Mouse (Mus musculus) neural tube, embryonic 15.5 days (tissue): Measurements from ENCODE around the gene Gm42957. TPM values are rescaled to one million over a fixed set of nuclear protein-coding genes. Genes with fewer than 3 reads are reported as not detected.
"Not testable (repeated sequence)": the region's sequence is repeated elsewhere in the genome, so short reads cannot be mapped to it uniquely, and the experiment has no call there.

ENCODE experiments used
- ATAC-seq: fragments of 200-750 bp; cut with Nextera tagmentation; 2 replicates; pipeline ENCODE4 v1.8.0; 2017; ENCODE audit warnings: mild to moderate bottlenecking, moderate TSS enrichment, moderate library complexity; ENCODE audit not compliant: low FRiP score
- H3K27ac ChIP-seq: fragments of 300-500 bp; sonication (generic); replicated peaks from 2 replicates; pipeline ENCODE4 v1.5.1; 2015; ENCODE audit warnings: mild to moderate bottlenecking, inconsistent platforms
- H3K27me3 ChIP-seq: fragments of 300-500 bp; sonication (generic); replicated peaks from 2 replicates; pipeline ENCODE4 v1.6.1; 2015; ENCODE audit warnings: inconsistent platforms
- H3K36me3 ChIP-seq: fragments of 300-500 bp; sonication (generic); 2 replicates; pipeline ENCODE4 v1.6.1; 2015; ENCODE audit warnings: inconsistent platforms
- H3K4me1 ChIP-seq: fragments of 300-500 bp; sonication (generic); 2 replicates; pipeline ENCODE4 v1.6.1; 2015; ENCODE audit warnings: inconsistent platforms
- H3K4me2 ChIP-seq: fragments of 300-500 bp; sonication (generic); 2 replicates; pipeline ENCODE4 v1.6.1; 2015; ENCODE audit warnings: inconsistent platforms, mild to moderate bottlenecking, moderate library complexity
- H3K4me3 ChIP-seq: fragments of 300-500 bp; sonication (generic); replicated peaks from 2 replicates; pipeline ENCODE4 v1.5.1; 2015; ENCODE audit warnings: mild to moderate bottlenecking, inconsistent platforms
- H3K9ac ChIP-seq: fragments of 300-500 bp; sonication (generic); replicated peaks from 2 replicates; pipeline ENCODE4 v1.6.1; 2015; ENCODE audit warnings: mild to moderate bottlenecking, inconsistent platforms
- H3K9me3 ChIP-seq: fragments of 300-500 bp; sonication (generic); replicated peaks from 2 replicates; pipeline ENCODE4 v1.6.1; 2016; ENCODE audit warnings: inconsistent platforms
- WGBS: fragments of 180-500 bp; shearing (Covaris S2); methylation state at CpG from one replicate; pipeline ENCODE4 v1.1.7; 2015; ENCODE audit warnings: mixed read lengths; 5-methylcytosine and 5-hydroxymethylcytosine counted together
- polyA plus RNA-seq: library from polyadenylated mRNA; unstranded; fragments of >200 nt; fragmentation: Nextera tagmentation; extraction: Ambion mirVana; gene quantifications from 2 replicates; pipeline ENCODE4 v1.2.1, GENCODE M21; 2015

Gene Gm42957
- polyA plus RNA-seq, 1 experiment from 2014 or later, result 0.20 TPM

DNA sequence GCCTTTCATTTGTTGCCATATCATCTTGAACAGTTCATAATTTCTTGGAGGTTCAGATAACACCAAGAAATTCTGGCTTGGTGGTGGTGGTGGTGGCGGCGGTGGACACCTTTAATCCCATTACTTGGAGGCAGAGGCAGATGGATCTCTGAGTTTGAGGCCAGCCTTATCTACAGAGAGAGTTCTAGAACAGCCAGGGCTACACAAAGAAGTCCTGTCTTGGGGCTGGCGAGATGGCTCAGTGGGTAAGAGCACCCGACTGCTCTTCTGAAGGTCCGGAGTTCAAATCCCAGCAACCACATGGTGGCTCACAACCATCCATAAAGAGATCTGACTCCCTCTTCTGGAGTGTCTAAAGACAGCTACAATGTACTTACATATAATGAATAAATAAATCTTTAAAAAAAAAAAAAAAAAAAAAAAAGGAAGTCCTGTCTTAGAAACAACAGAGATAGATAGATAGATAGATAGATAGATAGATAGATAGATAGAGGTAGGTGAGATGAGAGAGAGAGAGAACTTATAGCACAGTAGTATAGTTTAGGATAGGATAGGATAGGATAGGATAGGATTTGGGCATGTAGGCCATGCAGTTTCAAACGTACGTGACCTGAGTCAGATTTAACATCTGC is 30.6 kb downstream of the Gm42957 start:
- H3K4me1 ChIP-seq, result peaks cover 20% of the 10 kb centered on the region
- ATAC-seq, H3K27me3 ChIP-seq, H3K9ac ChIP-seq, H3K4me2 ChIP-seq, H3K4me3 ChIP-seq, H3K27ac ChIP-seq, H3K9me3 ChIP-seq, H3K36me3 ChIP-seq: not testable (repeated sequence)
- WGBS, result 90% methylated on average over 7 of the region's 7 CpGs

DNA sequence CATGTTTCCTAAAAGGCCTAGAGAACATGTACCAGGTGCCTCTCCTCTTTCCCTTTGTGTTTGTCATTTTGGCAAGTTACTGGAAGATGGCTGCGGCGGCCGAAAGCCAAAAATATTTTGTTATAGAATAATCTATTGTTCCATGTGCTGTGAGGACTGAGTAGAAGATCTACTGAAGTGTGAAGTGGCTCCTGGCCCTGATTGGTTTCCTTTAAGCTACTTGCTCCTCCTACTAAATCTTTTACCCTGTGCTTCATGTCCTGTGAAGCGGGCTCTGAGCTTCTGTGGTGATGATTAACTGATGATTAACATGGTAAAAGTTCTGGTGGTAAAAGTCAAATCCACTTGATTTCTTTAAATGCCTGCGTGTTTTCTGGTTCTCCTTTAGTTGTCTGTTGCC is 31.6 kb downstream of the Gm42957 start:
- no peaks in the 10 kb centered on the region for H3K9me3 ChIP-seq
- no peak for ATAC-seq
- WGBS, result 92% methylated on average over 5 of the region's 5 CpGs
- H3K4me3 ChIP-seq, result no peak overlapping the region
- no peak overlapping the region for H3K27ac ChIP-seq
- H3K9ac ChIP-seq, result no peak overlapping the region
- H3K27me3 ChIP-seq, result peaks cover 9% of the 10 kb centered on the region; the same call in 1 of the 2 replicates
- H3K4me1 ChIP-seq, result peaks cover 20% of the 10 kb centered on the region
- no peaks in the 10 kb centered on the region for H3K36me3 ChIP-seq
- no peak overlapping the region for H3K4me2 ChIP-seq

DNA sequence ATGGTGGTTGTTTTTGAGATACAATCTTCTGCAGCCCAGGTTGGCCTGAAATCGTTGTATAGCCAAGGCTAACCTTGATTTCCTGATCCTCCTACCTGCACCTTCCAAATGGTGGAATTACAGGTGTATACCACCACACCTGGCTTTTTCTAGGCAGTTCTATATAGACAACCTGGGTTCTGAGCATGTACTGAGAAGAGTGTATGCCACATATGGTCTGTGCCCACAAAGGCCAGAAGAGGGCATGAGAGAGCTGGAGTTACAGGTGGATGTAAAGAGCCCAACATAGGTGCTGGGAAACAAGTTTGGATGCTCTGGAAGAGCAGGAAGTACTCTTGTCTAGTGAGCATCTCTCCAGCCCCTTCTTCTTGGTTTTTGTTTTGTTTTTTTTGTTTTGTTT is 32.0 kb downstream of the Gm42957 start:
- Histone ChIP-seq H3K27me3 (peaks cover 9% of the 10 kb centered on the region; the same call in 1 of the 2 replicates), H3K4me2 (no peak overlapping the region), H3K9ac (no peak overlapping the region), H3K36me3 (no peaks in the 10 kb centered on the region), H3K27ac (no peak overlapping the region), H3K4me1 (peaks cover 20% of the 10 kb centered on the region), H3K4me3 (no peak overlapping the region), H3K9me3 (no peaks in the 10 kb centered on the region)
- 33% methylated on average over 1 of the region's 1 CpGs for WGBS
- ATAC-seq, result no peak

DNA sequence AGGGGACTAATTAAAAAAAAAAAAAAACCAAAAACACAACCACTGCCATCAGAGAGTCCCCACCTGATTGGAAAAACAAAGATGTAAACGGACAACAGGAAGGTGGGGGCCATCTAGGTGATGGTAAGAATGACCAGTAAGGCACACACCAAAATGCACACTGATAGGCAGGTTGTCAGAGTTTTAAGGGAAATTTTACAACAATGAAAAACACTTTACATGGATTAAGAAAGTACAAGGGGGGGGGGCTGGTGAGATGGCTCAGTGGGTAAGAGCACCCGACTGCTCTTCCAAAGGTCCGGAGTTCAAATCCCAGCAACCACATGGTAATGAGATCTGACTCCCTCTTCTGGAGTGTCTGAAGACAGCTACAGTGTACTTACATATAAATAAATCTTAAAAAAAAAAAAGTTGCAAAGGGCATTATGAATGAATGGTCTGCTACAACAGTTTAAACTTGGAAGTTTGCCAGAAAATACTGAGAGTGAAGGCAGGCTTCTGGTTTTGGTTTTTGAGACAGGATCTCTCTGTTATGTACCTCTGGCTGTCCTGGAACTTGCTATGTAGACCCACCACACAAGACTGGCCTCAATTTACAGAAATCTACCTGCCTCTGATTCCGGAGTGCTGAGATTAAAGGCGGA is 33.3 kb downstream of the Gm42957 start:
- no peak overlapping the region for H3K9ac ChIP-seq
- H3K4me2 ChIP-seq, result no peak overlapping the region
- H3K27ac ChIP-seq, result no peak overlapping the region
- WGBS, result 94% methylated on average over 5 of the region's 5 CpGs
- peaks cover 9% of the 10 kb centered on the region; the same call in 1 of the 2 replicates for H3K27me3 ChIP-seq
- peaks cover 11% of the 10 kb centered on the region for H3K4me1 ChIP-seq
- no peak for ATAC-seq
- no peaks in the 10 kb centered on the region for H3K36me3 ChIP-seq
- H3K4me3 ChIP-seq, result no peak overlapping the region
- H3K9me3 ChIP-seq, result no peaks in the 10 kb centered on the region

DNA sequence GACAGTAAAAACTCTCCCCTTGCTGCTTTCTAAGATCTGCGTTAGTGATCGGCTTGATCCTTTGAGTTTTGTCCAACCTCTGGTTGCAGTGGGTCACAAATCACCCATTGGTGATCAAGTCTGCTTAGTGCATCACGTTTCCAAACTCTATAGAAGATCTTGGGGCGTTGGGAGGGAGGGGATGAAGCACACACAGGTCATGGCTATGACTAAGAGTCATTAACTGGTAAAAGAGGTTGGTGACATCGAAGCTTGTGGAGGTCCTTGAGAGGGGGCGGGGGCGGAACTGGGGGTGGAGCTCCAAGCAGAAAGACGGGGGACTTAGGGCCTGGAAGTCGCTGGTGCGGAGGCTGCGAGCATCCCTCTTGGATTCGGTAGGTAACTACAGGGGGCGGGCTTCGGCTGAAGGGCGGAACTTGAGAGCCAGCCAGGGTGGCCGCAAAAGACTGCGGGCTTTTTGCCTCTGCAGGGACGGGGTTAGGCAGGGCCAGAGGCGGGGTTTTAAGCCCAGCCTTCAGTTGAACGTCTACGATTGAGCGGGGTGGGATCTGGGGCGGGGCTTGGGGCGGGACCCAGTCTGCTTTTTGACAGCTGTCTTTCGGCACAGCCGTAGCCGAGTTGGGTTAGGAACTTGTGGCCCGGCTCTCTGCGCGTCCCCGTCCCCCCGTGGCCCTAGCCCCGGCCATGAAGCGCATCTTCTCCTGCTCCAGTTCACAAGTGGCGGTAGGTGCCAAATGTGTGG is 34.6 kb downstream of the Gm42957 start, which contains the start of gene Ankrd35:
TSS of gene Ankrd35 (plus strand) at position 405 of the 742 bp plus-strand sequence.
- peak within 1 kb of the TSS; percentile 45 for H3K4me3 ChIP-seq
- no peak within 1 kb of the TSS for H3K27ac ChIP-seq
- H3K27me3 ChIP-seq, result peaks cover 9% of the 10 kb centered on the region; the same call in 1 of the 2 replicates
- H3K9ac ChIP-seq, result peak within 1 kb of the TSS; percentile 36
- no peaks in the 10 kb centered on the region for H3K9me3 ChIP-seq
- 5% methylated on average over 35 of the region's 35 CpGs for WGBS
- H3K36me3 ChIP-seq, result no peaks in the 10 kb centered on the region
- peak within 1 kb of the TSS; percentile 84 for H3K4me2 ChIP-seq
- peak; percentile 91 for ATAC-seq
- peaks cover 6% of the 10 kb centered on the region for H3K4me1 ChIP-seq

DNA sequence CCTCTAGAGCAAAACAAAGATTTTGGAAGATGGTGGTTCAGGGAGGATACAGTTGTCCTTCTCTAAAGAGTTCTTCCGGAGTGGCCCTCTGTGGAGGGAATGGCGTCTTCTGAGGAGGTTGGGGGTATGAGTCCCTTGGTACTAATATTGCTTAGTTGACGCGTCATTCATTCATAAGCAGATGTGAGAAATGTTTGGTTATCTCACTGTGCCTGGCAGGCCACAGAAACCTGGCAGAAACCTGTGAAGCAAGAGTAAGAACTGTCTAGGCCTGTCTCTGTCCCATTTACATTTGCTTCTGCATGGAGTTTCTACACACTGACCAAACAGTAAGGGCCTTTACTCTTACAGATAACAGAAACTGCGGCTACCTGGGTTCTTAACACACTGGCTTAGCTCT is 36.2 kb downstream of the Gm42957 start:
- no peak for ATAC-seq
- Histone ChIP-seq H3K27me3 (peaks cover 9% of the 10 kb centered on the region; the same call in 1 of the 2 replicates), H3K4me3 (no peak overlapping the region), H3K4me1 (peaks cover 6% of the 10 kb centered on the region), H3K9me3 (no peaks in the 10 kb centered on the region), H3K27ac (no peak overlapping the region), H3K4me2 (no peak overlapping the region), H3K36me3 (no peaks in the 10 kb centered on the region), H3K9ac (no peak overlapping the region)
- 91% methylated on average over 5 of the region's 5 CpGs for WGBS

DNA sequence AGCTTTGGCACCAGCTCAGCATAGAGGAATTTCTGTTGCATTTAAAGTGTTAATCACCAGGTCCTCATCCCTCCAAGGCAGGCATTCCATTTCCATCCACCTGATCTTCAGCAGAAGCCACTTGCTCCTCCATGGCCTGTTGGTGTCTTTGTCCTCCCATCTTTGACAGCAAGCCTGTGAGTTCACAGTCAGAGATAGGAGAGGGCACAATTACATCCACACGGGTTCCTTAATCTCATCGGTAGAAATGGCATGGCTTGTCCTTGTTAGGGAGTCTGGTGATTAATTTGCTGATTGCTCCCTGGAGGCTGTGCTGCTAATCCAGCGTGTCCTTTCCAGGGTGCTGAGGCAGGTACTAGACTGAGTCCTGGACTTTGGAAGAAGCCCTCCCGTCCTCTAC is 38.2 kb downstream of the Gm42957 start:
- ATAC-seq, result no peak
- peaks cover 9% of the 10 kb centered on the region; the same call in 1 of the 2 replicates for H3K27me3 ChIP-seq
- WGBS, result 54% methylated on average over 4 of the region's 4 CpGs
- no peak overlapping the region for H3K9ac ChIP-seq
- H3K27ac ChIP-seq, result no peak overlapping the region
- H3K9me3 ChIP-seq, result no peaks in the 10 kb centered on the region
- H3K36me3 ChIP-seq, result no peaks in the 10 kb centered on the region
- H3K4me1 ChIP-seq, result peaks cover 6% of the 10 kb centered on the region
- H3K4me2 ChIP-seq, result no peak overlapping the region
- H3K4me3 ChIP-seq, result no peak overlapping the region

DNA sequence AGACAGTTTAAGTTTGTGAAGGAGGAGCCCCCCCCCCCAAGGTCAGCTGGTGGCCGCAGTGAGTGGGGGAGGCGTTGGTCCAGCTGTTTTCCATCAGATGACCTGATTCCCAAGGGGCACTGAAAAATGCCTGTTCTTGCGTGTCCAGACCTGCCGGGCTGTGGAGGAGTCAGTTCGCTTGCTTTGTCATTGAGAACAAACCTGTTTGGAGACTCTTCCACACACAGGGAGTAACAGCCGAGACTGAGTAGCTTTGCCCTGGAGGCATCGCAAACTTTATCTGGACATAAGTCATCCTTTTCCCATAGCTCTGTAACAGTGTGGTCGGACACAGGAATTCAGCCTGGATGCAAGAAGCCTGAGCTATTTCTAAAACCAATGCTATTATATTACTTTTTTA is 39.2 kb downstream of the Gm42957 start:
- H3K36me3 ChIP-seq, result no peaks in the 10 kb centered on the region
- H3K4me3 ChIP-seq, result no peak overlapping the region
- H3K4me1 ChIP-seq, result peaks cover 6% of the 10 kb centered on the region
- ATAC-seq, result no peak
- H3K9me3 ChIP-seq, result no peaks in the 10 kb centered on the region
- no peak overlapping the region for H3K27ac ChIP-seq
- H3K4me2 ChIP-seq, result no peak overlapping the region
- H3K27me3 ChIP-seq, result peaks cover 9% of the 10 kb centered on the region; the same call in 1 of the 2 replicates
- no peak overlapping the region for H3K9ac ChIP-seq
- WGBS, result 63% methylated on average over 8 of the region's 8 CpGs

DNA sequence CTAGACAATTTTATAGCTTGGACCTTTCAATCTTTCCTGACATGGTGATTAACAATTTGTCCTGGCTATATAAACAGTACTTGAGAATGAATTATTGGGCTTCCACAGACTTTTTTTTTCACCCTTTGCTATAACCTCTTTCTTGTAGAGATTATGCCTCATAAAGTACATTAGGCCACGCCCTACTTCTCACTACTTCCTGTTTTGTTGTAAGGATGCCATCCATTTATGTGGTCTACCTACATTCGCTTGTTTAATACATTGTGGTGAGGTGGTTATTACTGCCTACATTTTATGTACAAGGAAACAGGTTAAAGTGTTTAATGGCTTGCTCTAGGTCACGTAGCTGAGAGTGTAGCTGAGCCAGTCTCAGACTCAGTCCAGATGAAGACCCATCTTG is 39.9 kb downstream of the Gm42957 start:
- peaks cover 6% of the 10 kb centered on the region for H3K4me1 ChIP-seq
- H3K4me3 ChIP-seq, result no peak overlapping the region
- no peak overlapping the region for H3K27ac ChIP-seq
- H3K4me2 ChIP-seq, result no peak overlapping the region
- no peak for ATAC-seq
- no peak overlapping the region for H3K9ac ChIP-seq
- H3K36me3 ChIP-seq, result no peaks in the 10 kb centered on the region
- whole genome bisulfite sequencing, result 76% methylated on average over 3 of the region's 3 CpGs
- H3K27me3 ChIP-seq, result peaks cover 9% of the 10 kb centered on the region; the same call in 1 of the 2 replicates
- no peaks in the 10 kb centered on the region for H3K9me3 ChIP-seq

DNA sequence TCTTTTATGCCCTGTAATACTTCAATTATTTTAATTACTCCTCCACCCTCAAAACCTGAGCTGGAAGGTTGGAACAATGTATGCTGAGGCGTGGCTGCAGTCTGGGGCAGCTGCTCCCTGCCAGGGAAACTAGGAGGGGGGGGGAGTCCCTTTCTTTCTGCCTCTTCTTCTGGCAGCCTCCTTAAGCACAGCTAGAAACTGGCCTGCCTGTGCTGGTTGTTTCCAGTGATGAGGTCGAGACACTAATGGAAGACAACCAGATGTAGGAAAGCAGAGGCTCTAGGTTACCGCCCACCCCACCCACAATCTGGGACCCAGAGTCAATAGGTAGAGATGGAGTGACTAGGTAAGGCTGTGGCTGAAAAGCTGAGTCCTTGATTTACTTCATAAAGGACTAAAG is 40.4 kb downstream of the Gm42957 start:
- H3K4me3 ChIP-seq, result no peak overlapping the region
- no peak overlapping the region for H3K27ac ChIP-seq
- WGBS, result 23% methylated on average over 3 of the region's 3 CpGs

DNA sequence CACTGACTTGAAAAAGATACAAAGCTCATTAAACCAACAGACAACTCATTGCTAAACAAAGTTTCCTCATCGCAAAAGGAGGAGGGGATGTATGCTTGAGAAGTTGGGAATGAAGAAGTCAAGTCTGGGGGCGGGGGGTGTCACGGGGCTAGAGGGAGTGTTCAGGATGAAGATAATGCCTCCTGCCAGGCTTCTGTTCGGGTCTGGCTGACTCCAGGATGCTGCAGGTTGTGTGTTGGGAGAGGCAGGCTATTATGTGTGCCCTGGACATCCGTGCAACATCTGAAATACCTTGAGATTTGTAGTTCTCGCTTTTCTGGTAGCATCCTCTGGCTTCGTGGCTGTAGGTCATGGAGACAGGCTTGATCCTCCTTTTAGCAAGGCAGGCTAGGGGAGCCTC is 43.2 kb downstream of the Gm42957 start:
- no peak overlapping the region for H3K27ac ChIP-seq
- 62% methylated on average over 7 of the region's 7 CpGs for WGBS

More for the DNA sequence above, 40.4 kb downstream of the Gm42957 start:
- Histone ChIP-seq H3K9me3 (no peaks in the 10 kb centered on the region), H3K4me2 (no peak overlapping the region), H3K27me3 (peaks cover 12% of the 10 kb centered on the region; the same call in 1 of the 2 replicates), H3K9ac (no peak overlapping the region), H3K4me1 (peaks cover under 1% of the 10 kb centered on the region; the same call in 1 of the 2 replicates), H3K36me3 (no peaks in the 10 kb centered on the region)
- ATAC-seq, result no peak

More for the DNA sequence above, 43.2 kb downstream of the Gm42957 start:
- Histone ChIP-seq H3K9me3 (no peaks in the 10 kb centered on the region), H3K4me3 (no peak overlapping the region), H3K9ac (no peak overlapping the region), H3K36me3 (no peaks in the 10 kb centered on the region), H3K27me3 (0 out of 2 replicates have a peak, but pooled peaks cover 10% of the 10 kb centered on the region), H3K4me2 (no peak overlapping the region), H3K4me1 (no peaks in the 10 kb centered on the region)
- ATAC-seq, result no peak
